Mouse (Mus musculus) liver, adult 2 months (tissue): Measurements from ENCODE around the gene Gpr4.
A peak's percentile ranks its signal among the peaks of the same experiment; 100 is the strongest.

Source experiments
- CTCF ChIP-seq: fragments of 200-500 bp; IDR thresholded peaks from 2 replicates; pipeline ENCODE4 v1.5.1; 2011; ENCODE audit warnings: low read depth, low read length, control low read depth
- POLR2A ChIP-seq: fragments of 200-500 bp; IDR thresholded peaks from 2 replicates; pipeline ENCODE4 v1.6.1; 2011; ENCODE audit warnings: low read length, control low read depth; ENCODE audit not compliant: insufficient read depth; ENCODE audit errors: extremely low read depth

GRCm38 (mm10) chr7:19210010-19210409, 2.3 kb upstream of the Gpr4 start:
- peak; percentile 33; the same call in 1 of the 2 replicates for TF ChIP-seq CTCF
- no peak for TF ChIP-seq POLR2A
